Mouse (Mus musculus) adrenal gland, adult (tissue): ENCODE results near the gene Slc4a7.
"Not testable (repeated sequence)": the region's sequence is repeated elsewhere in the genome, so short reads cannot be mapped to it uniquely, and the experiment has no call there.

Experiments used
- DNase-seq, 2 experiments: peaks; one replicate each; pipeline ENCODE4 v3.0.0; 2022 to 2023; ENCODE audit warnings: low spot score in 1 of 2; ENCODE audit not compliant: inconsistent age in 2 of 2

The Slc4a7 gene

DNA sequence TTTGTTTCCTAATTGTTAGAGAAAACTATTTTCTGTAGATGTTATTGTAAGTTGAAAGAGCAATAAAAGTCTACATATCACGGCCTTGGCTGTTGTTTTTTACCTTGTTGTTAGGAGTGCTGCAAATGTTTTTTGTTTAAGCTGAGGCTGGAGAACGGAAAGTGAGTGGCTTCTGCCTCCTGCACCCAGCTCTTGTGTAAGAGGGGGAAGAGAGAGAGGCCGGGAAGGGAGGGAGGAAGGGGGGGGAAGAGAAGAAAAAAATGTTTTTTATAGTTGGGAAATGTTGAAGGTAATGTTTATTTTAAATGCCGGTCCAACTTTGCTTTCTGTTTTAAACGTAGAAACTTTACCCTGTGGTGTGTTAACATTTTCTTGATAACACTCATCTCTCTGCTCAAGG, 97.8 kb downstream of the Slc4a7 start:
- no peak for DNase-seq

DNA sequence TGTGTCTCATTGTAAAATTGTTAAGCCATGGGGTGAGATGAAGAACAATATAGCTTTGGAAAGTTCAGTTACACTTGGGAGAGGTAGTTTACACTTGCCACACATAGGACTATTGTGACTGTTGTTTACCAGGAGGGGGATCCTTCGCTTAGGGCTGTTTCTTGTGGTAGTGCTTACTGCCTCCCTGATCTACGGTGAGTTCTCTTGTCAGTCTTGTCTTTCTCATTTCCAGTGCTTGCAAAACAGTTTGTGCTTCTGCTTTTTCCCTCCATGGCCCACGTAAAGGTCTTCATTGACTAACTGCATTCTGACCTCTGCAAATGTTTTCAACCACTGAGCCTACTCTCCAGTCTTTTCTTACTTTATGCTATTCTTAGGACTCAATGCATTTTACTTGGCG, 98.3 kb downstream of the Slc4a7 start:
- DNase-seq, result no peak

DNA sequence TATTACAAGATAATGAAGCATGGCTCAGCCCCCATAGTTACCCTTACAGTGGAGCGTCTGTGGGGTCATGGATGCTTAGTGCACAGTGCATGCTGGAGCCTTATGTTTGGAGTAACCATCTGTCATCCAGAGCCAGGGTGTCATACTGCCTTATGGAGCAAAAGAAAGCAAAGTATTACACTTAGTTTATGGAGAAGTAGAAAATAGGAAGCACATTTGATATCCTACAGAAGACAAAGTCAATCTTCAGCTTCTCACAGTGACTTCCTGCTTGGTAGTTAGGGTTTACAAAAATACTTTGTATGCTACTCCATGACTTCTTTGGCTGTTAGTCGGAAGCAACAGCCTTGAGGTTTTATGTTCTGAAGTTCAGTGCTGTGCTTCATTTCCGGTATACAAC, 98.7 kb downstream of the Slc4a7 start:
- no peak for DNase-seq

DNA sequence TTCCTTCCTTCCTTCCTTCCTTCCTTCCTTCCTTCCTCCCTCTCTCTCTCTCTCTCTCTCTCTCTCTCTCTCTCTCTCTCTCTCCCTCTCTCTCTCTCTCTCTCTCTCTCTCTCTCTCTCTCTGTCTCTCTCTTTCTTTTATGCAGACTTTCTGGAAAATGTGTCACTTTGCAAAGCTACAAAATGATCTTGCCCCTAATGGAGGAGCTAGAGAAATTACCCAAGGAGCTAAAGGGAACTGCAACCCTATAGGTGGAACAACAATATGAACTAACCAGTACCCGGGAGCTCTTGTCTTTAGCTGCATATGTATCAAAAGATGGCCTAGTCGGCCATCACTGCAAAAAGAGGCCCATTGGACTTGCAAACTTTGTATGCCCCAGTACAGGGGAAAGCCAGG, 101.0 kb downstream of the Slc4a7 start, which contains the start of gene Nek10:
TSS of gene Nek10 (plus strand) at position 301 of the 400 bp plus-strand sequence.
- DNase-seq, result not testable (repeated sequence)

DNA sequence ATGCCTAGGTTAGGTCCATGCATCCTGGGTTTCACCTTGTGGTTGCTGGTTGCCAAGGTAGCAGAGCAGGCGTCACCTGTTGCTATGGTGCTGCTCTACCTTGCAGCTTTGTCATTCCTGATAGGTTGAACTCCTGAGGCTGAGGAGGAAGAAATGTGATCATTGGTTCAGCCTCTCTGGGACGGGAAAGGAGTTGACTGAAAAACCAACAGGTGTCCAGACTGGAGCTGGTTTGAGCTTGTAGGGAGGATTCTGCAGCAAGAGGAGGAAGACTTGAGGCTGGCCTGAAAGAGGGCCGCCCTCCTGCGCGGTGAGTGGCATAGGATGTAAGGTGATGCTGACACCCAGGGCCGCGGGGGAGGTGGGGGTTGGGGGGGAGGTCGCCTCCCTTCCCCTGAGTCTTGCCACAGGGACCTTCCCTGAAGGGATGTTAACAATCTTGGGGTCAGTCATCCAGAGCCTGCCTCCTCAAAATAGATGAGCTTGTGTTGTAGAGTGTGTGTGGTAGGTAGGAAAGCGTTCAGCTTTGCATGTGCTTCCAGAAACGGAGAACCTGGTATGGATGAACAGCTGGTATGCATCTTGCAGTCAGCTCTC, 101.9 kb downstream of the Slc4a7 start:
- no peak for DNase-seq

DNA sequence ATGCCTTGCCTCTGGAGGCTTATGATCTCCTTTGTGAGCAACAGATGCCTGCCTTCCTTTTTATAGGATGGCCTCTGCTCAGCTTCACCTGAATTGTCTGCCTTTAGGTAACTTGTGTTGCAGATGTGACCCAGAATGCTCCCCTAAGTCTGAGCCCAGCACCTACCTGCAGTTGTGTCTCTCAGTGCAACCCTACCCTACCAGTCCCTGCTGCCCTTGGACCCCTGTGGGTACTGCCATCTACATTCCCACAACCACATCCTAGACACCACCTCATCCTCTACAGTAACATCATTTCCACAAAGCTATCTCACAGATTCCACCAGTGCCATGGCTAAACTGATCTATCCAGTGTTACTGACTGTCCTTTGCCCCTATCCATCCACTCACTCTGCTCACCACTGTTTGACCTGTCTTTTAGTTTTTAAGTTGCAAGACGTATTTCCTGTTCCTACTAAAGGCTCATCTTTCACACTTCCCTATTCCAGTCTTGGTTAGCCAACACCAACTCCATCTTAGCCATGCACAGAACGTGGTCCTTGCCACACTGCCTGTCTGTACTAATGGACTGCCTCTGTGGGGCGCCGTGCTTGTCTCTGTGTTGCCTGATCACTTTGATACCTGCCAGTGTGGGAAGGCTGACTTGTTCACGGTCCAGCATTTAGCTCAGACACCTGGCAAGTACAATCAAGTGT, 102.6 kb downstream of the Slc4a7 start:
- no peak for DNase-seq

DNA sequence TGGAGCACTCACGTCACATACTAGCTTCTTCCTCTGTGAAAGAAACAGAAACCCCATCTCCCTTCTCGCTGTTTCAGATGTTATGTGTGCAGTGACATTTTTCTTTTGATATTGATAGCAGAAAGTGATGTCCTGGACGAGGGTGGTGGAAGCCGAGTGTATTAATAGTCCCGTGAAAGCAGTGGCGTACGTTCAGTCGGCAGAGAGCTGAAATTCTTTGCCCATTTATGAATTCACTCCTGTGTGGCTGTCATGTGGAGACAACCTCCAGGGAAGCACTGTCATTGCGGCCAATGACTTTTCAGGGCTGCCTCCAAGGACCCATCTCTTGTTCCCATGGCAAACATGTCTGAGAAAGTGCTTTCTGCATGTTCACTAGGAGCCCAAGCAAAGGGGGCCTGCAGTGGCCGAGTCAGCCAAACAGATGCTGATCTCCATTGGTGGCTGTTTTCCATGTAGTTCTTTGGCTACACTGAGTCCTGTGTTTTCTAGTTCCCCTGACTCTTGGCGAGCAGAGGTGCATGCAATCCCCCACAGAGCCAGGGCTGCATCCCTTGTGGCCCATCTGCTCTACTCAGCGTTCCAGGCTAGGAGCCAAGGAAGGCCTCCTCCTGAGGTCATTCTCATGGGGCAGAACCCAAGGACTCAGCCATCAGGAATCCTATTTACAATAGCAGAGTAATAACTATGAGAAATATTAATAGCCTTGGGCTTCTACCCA, 130.6 kb downstream of the Slc4a7 start:
- DNase-seq, result peak; percentile 90 to 95

DNA sequence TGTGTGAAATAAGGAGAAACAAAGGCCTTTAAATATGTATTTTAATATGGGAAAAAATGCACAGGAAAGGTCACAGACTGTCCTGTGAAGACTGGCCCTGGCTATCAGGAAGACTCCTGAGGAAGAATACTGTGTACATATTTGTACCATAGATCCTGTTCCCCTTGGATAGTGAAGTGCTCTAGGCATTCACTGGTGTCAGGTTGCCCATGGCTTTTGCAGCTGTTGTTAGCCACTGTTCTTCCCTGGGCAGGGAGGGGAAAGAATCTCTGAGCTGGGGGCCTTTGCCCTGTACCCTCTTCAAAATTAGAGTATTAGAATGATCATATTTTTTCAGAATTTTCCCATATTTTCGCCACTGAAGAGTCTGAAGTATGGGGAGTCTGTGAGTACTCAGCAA, 131.4 kb downstream of the Slc4a7 start:
- DNase-seq, result peak in 1 of 2 experiments; percentile 31

DNA sequence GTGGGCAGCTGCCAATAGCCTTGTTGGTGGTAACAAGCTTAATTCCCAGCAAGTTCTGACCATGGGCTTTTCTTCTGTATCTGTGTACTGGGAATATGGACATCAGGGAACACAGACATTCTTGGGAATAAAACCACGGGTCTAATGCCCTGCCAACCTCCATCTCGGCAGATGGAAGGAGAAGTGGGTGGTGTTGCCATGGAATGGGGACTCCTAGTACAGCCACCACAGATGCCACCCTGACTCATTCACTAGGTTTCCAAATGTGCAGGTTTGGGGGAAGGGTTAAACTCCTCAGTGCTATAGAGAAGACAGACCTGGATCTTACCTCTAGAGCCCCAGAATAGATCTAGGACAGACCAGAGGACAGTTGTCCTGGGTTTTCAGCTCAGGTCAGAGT, 132.2 kb downstream of the Slc4a7 start:
- DNase-seq, result no peak

DNA sequence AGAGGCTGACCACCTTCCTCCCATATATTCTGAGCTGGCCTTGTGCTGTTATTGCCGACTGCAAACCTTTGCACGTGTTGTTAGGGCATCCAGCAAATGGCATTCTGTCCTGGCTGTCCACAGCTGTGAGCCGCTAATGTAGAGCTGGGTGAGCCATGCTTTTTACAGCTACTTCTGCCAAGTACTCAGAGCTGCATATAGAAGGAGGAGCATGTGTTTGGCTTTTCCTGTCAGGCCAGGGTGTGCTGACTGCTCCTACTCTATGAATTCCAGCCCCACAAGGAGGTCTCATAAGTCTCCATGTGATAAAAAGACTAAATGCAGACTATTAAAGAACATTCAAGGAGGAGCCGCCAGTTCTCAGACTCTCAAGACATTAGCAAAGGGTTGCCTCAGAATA, 135.5 kb downstream of the Slc4a7 start:
- peak in 1 of 2 experiments; percentile 35 for DNase-seq

DNA sequence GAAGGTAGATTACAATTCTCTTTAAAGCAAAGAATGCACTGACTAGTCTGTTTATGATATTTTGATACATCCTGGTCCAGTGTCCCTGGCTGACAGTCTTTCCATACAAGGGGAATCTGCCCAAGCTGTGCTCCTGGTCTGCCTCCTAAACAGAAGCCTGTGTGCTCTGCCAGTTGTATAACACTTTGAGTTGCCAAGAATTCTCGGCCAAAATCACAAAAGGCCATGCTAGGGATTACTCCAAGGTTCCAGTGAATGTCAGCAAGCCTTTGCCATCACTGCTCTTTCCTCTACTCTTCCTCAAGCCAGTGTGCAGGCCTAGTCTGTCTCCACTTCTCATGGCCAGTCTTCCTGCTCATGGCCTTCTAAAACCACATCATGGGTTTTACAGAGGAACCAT, 136.0 kb downstream of the Slc4a7 start:
- peak; percentile 48 to 82 for DNase-seq

DNA sequence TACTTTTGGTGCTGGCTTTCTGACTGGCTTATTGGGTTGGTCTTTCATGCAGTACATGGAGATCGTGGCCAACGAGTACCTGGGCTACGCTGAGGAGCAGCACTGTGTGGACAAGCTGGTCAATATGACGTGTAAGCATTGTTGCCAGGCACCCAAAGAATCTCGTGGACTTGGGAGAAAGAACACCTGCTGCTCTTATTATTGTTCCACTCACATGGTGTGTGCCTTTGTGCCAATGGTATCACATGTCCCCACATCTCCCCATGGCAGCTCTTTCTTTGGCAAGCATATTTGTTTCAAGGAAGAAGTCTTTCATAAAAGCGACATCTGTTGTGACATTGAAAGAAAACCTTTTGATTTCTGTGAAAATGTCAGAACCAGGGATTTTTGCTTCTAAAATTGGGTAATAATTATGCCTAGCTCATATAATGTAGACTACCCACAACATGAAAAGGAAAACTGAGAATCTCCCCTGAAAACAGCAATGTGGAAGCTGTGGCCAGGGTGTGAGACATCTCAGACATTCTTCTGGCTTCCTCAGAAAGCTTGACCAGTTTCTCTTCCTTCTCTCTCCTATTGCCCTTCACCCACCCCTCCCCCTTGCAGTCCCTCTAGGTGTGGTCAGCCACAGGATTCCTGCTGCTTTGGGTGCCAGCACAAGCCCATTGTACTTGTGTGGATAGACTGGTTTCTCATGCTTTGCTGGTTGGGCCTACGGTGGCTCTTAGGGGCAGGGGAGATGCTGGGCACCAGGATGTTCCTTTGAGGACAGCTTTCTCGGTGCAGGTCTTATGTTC, 140.9 kb downstream of the Slc4a7 start:
- no peak for DNase-seq
